Mouse (Mus musculus): Measurements from ENCODE around the gene Atp10a.

DNA sequence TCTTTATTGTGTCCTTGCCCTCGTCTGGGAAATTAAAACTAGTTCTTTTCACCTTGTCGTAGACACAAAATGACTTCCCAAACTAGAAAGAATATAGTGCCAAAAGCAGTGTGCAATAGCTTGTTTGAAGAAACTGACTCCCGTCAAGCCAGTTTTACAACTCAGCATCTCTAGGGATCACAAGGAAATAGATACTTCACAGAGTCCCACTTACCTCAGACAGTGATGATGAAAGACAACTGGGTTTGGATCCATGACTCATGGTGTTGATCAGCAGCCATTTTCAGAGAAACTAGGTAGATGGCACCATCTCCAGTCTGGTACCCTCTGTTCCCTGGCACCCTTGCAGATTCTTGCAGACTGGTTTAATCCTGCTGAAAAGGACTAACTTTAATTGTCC is 53.3 kb downstream of the Atp10a start:
- TF ChIP-seq GATA1 (IDR thresholded peaks at IDR 0.05; ENCODE audit: low read length) (no peak), TAL1 (IDR thresholded peaks at IDR 0.05; ENCODE audit: low read length) (no peak)

Data from erythroblast, embryonic 14.5 days (primary cell).